Mouse (Mus musculus) thymus, adult 2 months (tissue): ENCODE data around the gene Dnah2. TPM values are rescaled to one million over a fixed set of nuclear protein-coding genes. Genes with fewer than 3 reads are reported as not detected.

Experiments used
- DNase-seq: peaks from one replicate; pipeline ENCODE4 v3.0.0; 2021
- H3K27ac ChIP-seq: fragments of 200-500 bp; 2 replicates; pipeline ENCODE4 v1.5.1; 2012; ENCODE audit warnings: low read length, control low read depth; ENCODE audit not compliant: control insufficient read depth, insufficient read depth
- H3K27me3 ChIP-seq: fragments of 200-500 bp; 2 replicates; pipeline ENCODE4 v1.6.1; 2012; ENCODE audit warnings: mild to moderate bottlenecking, low read length, moderate library complexity, mixed read lengths; ENCODE audit not compliant: control insufficient read depth, insufficient read depth
- H3K36me3 ChIP-seq: fragments of 200-500 bp; 2 replicates; pipeline ENCODE4 v1.6.1; 2012; ENCODE audit warnings: mild to moderate bottlenecking, low read length, moderate library complexity; ENCODE audit not compliant: control insufficient read depth, insufficient read depth
- H3K4me1 ChIP-seq: fragments of 200-500 bp; replicated peaks from 2 replicates; pipeline ENCODE4 v1.6.1; 2012; ENCODE audit warnings: low read length; ENCODE audit not compliant: control insufficient read depth, insufficient read depth
- H3K4me3 ChIP-seq: fragments of 200-500 bp; 2 replicates; pipeline ENCODE4 v1.5.1; 2012; ENCODE audit warnings: mild to moderate bottlenecking, low read length, control low read depth, moderate library complexity; ENCODE audit not compliant: control insufficient read depth, insufficient read depth
- CTCF ChIP-seq: fragments of 200-500 bp; IDR thresholded peaks from 2 replicates; pipeline ENCODE4 v1.5.1; 2012; ENCODE audit warnings: mild to moderate bottlenecking, control low read depth, low read length, moderate library complexity, borderline replicate concordance; ENCODE audit not compliant: control insufficient read depth, poor library complexity, insufficient read depth; ENCODE audit errors: extremely low read depth
- POLR2A ChIP-seq: fragments of 200-500 bp; IDR thresholded peaks from 2 replicates; pipeline ENCODE4 v1.6.1; 2012; ENCODE audit warnings: mild to moderate bottlenecking, low read length, control low read depth, moderate library complexity; ENCODE audit not compliant: control insufficient read depth, poor library complexity, insufficient read depth; ENCODE audit errors: extremely low read depth
- WGBS: fragments of 180-500 bp; shearing (Covaris S2); methylation state at CpG from one replicate; pipeline ENCODE4 v1.1.7; 2018; 5-methylcytosine and 5-hydroxymethylcytosine counted together
- polyA plus RNA-seq: library from polyadenylated mRNA; depleted of rRNA; stranded (reverse); fragments of >200 nt; gene quantifications from 2 replicates; pipeline ENCODE4 v1.2.3, GENCODE M21; 2012

The Dnah2 gene
- polyA plus RNA-seq, 1 experiment = 0.39 TPM

DNA sequence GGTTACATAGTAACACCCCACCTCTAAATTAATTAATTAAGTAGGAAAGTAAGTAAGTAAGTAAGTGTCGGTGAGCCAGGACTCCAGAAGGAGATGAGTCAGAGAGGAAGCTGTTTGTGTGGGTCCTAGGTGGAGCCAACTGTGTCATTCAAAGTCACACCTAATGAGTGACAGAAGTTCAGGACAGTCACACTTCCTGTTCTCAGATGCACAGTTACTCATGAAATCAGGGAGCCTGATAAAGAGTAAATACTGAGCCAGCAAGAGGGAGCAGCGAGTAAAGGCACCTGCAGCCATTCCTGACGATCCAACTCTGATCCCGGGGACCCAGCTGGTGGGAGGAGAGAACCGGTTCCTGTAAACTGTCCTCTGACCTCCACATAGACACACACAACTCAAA is 76.2 kb downstream of the Dnah2 start:
- H3K27me3 ChIP-seq = no peaks in the 10 kb centered on the region
- no peak overlapping the region for H3K4me3 ChIP-seq
- H3K36me3 ChIP-seq = no peaks in the 10 kb centered on the region
- H3K27ac ChIP-seq = no peak overlapping the region
- TF ChIP-seq POLR2A (no peak), CTCF (no peak)
- no peaks in the 10 kb centered on the region for H3K4me1 ChIP-seq
- 66% methylated on average over 5 of the region's 5 CpGs for WGBS
- no peak for DNase-seq

DNA sequence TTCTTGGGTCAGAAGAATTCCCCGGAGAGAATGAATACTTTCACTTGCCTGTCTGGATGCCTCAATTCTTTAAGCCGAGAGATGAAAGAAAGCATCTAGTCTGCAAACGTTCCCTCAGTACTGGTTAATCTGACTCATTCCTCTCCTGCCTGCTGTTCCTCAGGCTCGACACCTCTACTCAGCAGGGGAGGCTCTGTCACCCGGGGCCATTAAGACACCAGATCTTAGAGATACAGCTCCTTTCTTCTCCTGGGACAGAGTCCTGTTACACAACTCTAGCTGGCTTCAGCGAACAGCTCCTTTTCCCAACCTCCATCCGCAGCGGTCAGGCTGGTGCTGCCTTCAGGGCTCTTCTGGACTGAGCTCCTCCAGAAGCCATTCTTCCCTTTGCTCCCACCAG is 77.4 kb downstream of the Dnah2 start:
- 59% methylated on average over 8 of the region's 8 CpGs for WGBS
- no peak for DNase-seq
- H3K4me1 ChIP-seq = no peaks in the 10 kb centered on the region
- no peaks in the 10 kb centered on the region for H3K36me3 ChIP-seq
- no peak for TF ChIP-seq CTCF
- TF ChIP-seq POLR2A = no peak
- H3K27ac ChIP-seq = no peak overlapping the region
- H3K4me3 ChIP-seq = no peak overlapping the region
- no peaks in the 10 kb centered on the region for H3K27me3 ChIP-seq

- Histone ChIP-seq H3K27ac (no peak overlapping the region), H3K4me1 (no peaks in the 10 kb centered on the region), H3K27me3 (no peaks in the 10 kb centered on the region), H3K36me3 (no peaks in the 10 kb centered on the region), H3K4me3 (no peak overlapping the region)
- no peak for DNase-seq
- TF ChIP-seq CTCF (no peak), POLR2A (no peak)
- WGBS = 79% methylated on average over 9 of the region's 9 CpGs
Observed at GRCm38 (mm10) chr11:69469301-69469700, 79.6 kb downstream of the Dnah2 start.

- no peaks in the 10 kb centered on the region for H3K27me3 ChIP-seq
- over 99% methylated on average over 7 of the region's 7 CpGs for WGBS
Observed at GRCm38 (mm10) chr11:69463996-69464395, 84.9 kb downstream of the Dnah2 start.

DNA sequence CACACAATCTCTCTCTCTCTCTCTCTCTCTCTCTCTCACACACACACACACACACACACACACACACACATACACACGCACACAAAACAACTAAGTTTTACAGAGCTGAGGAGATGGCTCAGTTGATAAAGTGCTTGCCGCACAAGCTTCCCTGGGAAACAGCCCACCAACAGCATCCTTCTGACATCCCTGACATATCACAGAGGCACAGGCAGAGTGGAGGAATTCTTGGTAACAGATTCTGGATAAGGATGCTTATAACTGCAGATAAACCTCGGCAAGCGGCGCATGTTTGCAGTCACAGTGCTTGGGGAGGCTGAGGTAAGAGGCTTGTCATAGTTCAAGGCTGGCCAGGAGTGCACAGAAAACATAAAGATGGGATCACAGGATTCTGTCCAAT is 87.3 kb downstream of the Dnah2 start:
- no peaks in the 10 kb centered on the region for H3K27me3 ChIP-seq
- DNase-seq = no peak
- H3K36me3 ChIP-seq = no peaks in the 10 kb centered on the region
- no peaks in the 10 kb centered on the region for H3K4me1 ChIP-seq
- H3K27ac ChIP-seq = no peak overlapping the region
- TF ChIP-seq CTCF (no peak), POLR2A (no peak)
- H3K4me3 ChIP-seq = no peak overlapping the region
- WGBS = 85% methylated on average over 5 of the region's 5 CpGs

More at GRCm38 (mm10) chr11:69463996-69464395, 84.9 kb downstream of the Dnah2 start:
- TF ChIP-seq CTCF = no peak
- TF ChIP-seq POLR2A = no peak
- no peak overlapping the region for H3K4me3 ChIP-seq
- no peaks in the 10 kb centered on the region for H3K4me1 ChIP-seq
- no peaks in the 10 kb centered on the region for H3K36me3 ChIP-seq
- H3K27ac ChIP-seq = no peak overlapping the region
- DNase-seq = no peak

GRCm38 (mm10) chr11:69459883-69460282 is 89.0 kb downstream of the Dnah2 start:
- no peak for DNase-seq
- Histone ChIP-seq H3K27ac (no peak overlapping the region), H3K4me3 (no peak overlapping the region), H3K36me3 (no peaks in the 10 kb centered on the region), H3K27me3 (no peaks in the 10 kb centered on the region), H3K4me1 (no peaks in the 10 kb centered on the region)
- 84% methylated on average over 4 of the region's 4 CpGs for WGBS
- TF ChIP-seq POLR2A (no peak), CTCF (0 out of 2 replicates have a peak, but pooled peaks have one; percentile 13)

GRCm38 (mm10) chr11:69457006-69457579 is 91.8 kb downstream of the Dnah2 start:
- TF ChIP-seq POLR2A (no peak), CTCF (no peak)
- WGBS = 96% methylated on average over 6 of the region's 6 CpGs
- Histone ChIP-seq H3K36me3 (no peaks in the 10 kb centered on the region), H3K4me3 (no peak overlapping the region), H3K27ac (no peak overlapping the region), H3K27me3 (no peaks in the 10 kb centered on the region), H3K4me1 (no peaks in the 10 kb centered on the region)
- DNase-seq = no peak
